ENCODE assay signal across 8 mouse cellular contexts in the genomic region with DNA sequence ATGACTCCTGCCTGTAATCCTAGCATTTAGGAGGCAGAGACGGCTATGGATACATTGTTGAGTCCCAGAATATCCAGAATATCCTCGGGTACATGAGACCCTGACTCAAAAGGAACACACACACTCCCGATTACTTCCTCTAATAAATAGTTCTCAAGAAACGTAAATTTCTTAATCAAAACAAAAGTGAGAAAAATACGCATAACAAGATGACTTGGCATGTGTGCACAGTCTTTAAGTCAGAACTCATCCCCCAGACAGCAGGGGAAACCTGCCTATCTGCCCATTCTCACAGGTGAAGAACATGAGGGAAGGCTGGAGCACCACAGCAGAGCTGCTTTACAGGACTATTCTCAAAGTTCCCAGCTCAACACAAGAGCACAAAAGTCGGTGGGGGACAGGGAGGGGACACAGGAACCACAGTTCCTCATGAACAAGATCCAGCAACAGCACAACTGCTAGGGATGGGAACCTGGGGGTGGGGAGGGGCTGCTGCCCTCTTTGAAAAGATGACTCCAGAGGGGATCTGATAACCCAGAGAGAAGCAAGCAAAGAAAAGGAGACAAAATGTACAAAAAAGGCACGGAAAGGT. TPM values are rescaled to one million over a fixed set of nuclear protein-coding genes. Genes with fewer than 3 reads are reported as not detected.
DNase-seq lines count a peak whose midpoint lies in the region; ATAC-seq lines count a peak whose summit lies in the region.

No protein-coding gene starts in this region.

- peak overlapping the region; percentile 77 for H3K4me2 ChIP-seq in kidney, embryonic 14.5 days (replicated peaks; ENCODE audit: low read depth, low read length)
- H3K4me2 ChIP-seq in hindbrain, embryonic 13.5 days, result peak overlapping the region; percentile 93
- H3K4me2 ChIP-seq in midbrain, embryonic 15.5 days, result peak overlapping the region; percentile 97

- H3K9ac ChIP-seq in kidney, embryonic 14.5 days (ENCODE audit: low read depth, low read length), result peak overlapping the region; percentile 100
- H3K9ac ChIP-seq in hindbrain, embryonic 13.5 days, result peak overlapping the region; percentile 100
- H3K9ac ChIP-seq in midbrain, embryonic 15.5 days, result peak overlapping the region; percentile 100

- no peaks in the 10 kb centered on the region for H3K9me3 ChIP-seq in kidney, embryonic 14.5 days (ENCODE audit: control insufficient read depth, low read length)
- no peaks in the 10 kb centered on the region for H3K9me3 ChIP-seq in hindbrain, embryonic 13.5 days
- H3K9me3 ChIP-seq in midbrain, embryonic 15.5 days, result no peaks in the 10 kb centered on the region

- H3K4me1 ChIP-seq in kidney, embryonic 14.5 days (ENCODE audit: control insufficient read depth, insufficient read depth, low read length), result peaks cover 41% of the 10 kb centered on the region
- H3K4me1 ChIP-seq in brown adipose tissue, adult 24 weeks (ENCODE audit: control insufficient read depth, insufficient read depth, insufficient read length, low read length), result peaks cover 13% of the 10 kb centered on the region
- H3K4me1 ChIP-seq in hindbrain, embryonic 13.5 days (replicated peaks), result peaks cover 61% of the 10 kb centered on the region
- peaks cover 59% of the 10 kb centered on the region for H3K4me1 ChIP-seq in midbrain, embryonic 15.5 days

- DNase-seq in kidney, postnatal 25 days, result no peak
- DNase-seq in frontal cortex, postnatal 25 days (ENCODE audit: low spot score in 2 of 2), result no peak
- no peak for DNase-seq in right cerebral cortex, postnatal 4 days

- peak overlapping the region; percentile 100 for H3K4me3 ChIP-seq in kidney, embryonic 14.5 days (ENCODE audit: low read length)
- H3K4me3 ChIP-seq in brown adipose tissue, adult 24 weeks (ENCODE audit: insufficient read depth, low read depth, low read length), result peak overlapping the region; percentile 4; the same call in 1 of the 2 replicates
- H3K4me3 ChIP-seq in hindbrain, embryonic 13.5 days, result peak overlapping the region; percentile 100
- H3K4me3 ChIP-seq in midbrain, embryonic 15.5 days, result peak overlapping the region; percentile 100

- H3K36me3 ChIP-seq in kidney, embryonic 14.5 days (ENCODE audit: control insufficient read depth, insufficient read depth, low read length), result peaks cover 19% of the 10 kb centered on the region
- H3K36me3 ChIP-seq in hindbrain, embryonic 13.5 days, result peaks cover 6% of the 10 kb centered on the region
- 0 out of 2 replicates have a peak, but pooled peaks cover 3% of the 10 kb centered on the region for H3K36me3 ChIP-seq in midbrain, embryonic 15.5 days (replicated peaks)

- ATAC-seq in kidney, embryonic 14.5 days (ENCODE audit: low FRiP score, low TSS enrichment), result no peak
- no peak for ATAC-seq in hindbrain, embryonic 13.5 days (ENCODE audit: low FRiP score)
- no peak for ATAC-seq in midbrain, embryonic 15.5 days (replicated peaks)
- ATAC-seq in megakaryocyte progenitor cell, adult 5-6 weeks (replicated peaks; ENCODE audit: poor library complexity), result no peak

- H3K27ac ChIP-seq in kidney, embryonic 14.5 days (ENCODE audit: low read depth, low read length), result no peak overlapping the region
- H3K27ac ChIP-seq in brown adipose tissue, adult 24 weeks (replicated peaks; ENCODE audit: low read depth, low read length), result no peak overlapping the region
- H3K27ac ChIP-seq in hindbrain, embryonic 13.5 days, result no peak overlapping the region
- H3K27ac ChIP-seq in midbrain, embryonic 15.5 days, result no peak overlapping the region

- H3K27me3 ChIP-seq in kidney, embryonic 14.5 days (ENCODE audit: control insufficient read depth, insufficient read depth, low read length), result no peaks in the 10 kb centered on the region
- H3K27me3 ChIP-seq in hindbrain, embryonic 13.5 days, result no peaks in the 10 kb centered on the region
- no peaks in the 10 kb centered on the region for H3K27me3 ChIP-seq in midbrain, embryonic 15.5 days (replicated peaks)

- 21% methylated on average over 7 of the region's 7 CpGs for WGBS in kidney, embryonic 14.5 days
- WGBS in hindbrain, embryonic 13.5 days, result 35% methylated on average over 7 of the region's 7 CpGs
- 34% methylated on average over 7 of the region's 7 CpGs for WGBS in midbrain, embryonic 15.5 days

RNA-seq across cellular contexts. Expression of a gene that starts 6.3 kb away (rescaled TPM):
- 40.5 and 51.7 TPM in 2 replicates for polyA plus RNA-seq in kidney, embryonic 14.5 days (2014; fragmentation: Nextera tagmentation; extraction: Ambion mirVana)
- polyA plus RNA-seq in brown adipose tissue, adult 24 weeks (2012; ENCODE audit: insufficient read depth, insufficient read length, missing spikeins), result 13.5 and 18.7 TPM in 2 replicates
- polyA plus RNA-seq in hindbrain, embryonic 13.5 days (2015; fragmentation: Nextera tagmentation; extraction: Ambion mirVana), result 35.6 and 37.4 TPM in 2 replicates
- polyA plus RNA-seq in midbrain, embryonic 15.5 days (2015; fragmentation: Nextera tagmentation; extraction: Ambion mirVana), result 37.9 and 39.3 TPM in 2 replicates
- total RNA-seq in megakaryocyte progenitor cell, adult 5-6 weeks (2015), result 106 and 108 TPM in 2 replicates
- 27.0 and 30.0 TPM in 2 replicates for total RNA-seq in megakaryocyte progenitor cell, adult 5-6 weeks (2017)

Comparison
In these comparisons a context has a peak if more than half of its experiments do, and no peak if none do; other contexts are left out.
1. H3K4me3 ChIP-seq: peak in every context shown above with its lines; median percentile 100 in kidney, embryonic 14.5 days; 100 in hindbrain, embryonic 13.5 days; 100 in midbrain, embryonic 15.5 days; 4 in brown adipose tissue, adult 24 weeks.